Mouse (Mus musculus): ENCODE data around the gene Ccl11.

Ccl11 gene

GRCm38 (mm10) chr11:82053849-82054248 is 3.8 kb upstream of the Ccl11 start:
- no peak for DNase-seq (ENCODE audit: low spot score in 2 of 2)

- no peak for DNase-seq (ENCODE audit: low spot score in 2 of 2)
These were observed 4.6 kb downstream of the Ccl11 start for GRCm38 (mm10) chr11:82062226-82062625.

GRCm38 (mm10) chr11:82063454-82063853 is 5.8 kb downstream of the Ccl11 start:
- no peak for DNase-seq (ENCODE audit: low spot score in 2 of 2)

GRCm38 (mm10) chr11:82066953-82067571 is 9.4 kb downstream of the Ccl11 start:
- DNase-seq (ENCODE audit: low spot score in 2 of 2): no peak

GRCm38 (mm10) chr11:82071076-82071475 is 13.5 kb downstream of the Ccl11 start:
- DNase-seq (ENCODE audit: low spot score in 2 of 2): no peak

- DNase-seq (ENCODE audit: low spot score in 2 of 2): no peak
These were observed 14.8 kb downstream of the Ccl11 start for GRCm38 (mm10) chr11:82072374-82072773.

- DNase-seq (ENCODE audit: low spot score in 2 of 2): no peak
These were observed 15.4 kb downstream of the Ccl11 start for GRCm38 (mm10) chr11:82072984-82073383.

- DNase-seq (ENCODE audit: low spot score in 2 of 2): no peak
These were observed 16.1 kb downstream of the Ccl11 start for GRCm38 (mm10) chr11:82073686-82074085.

- DNase-seq (ENCODE audit: low spot score in 2 of 2): no peak
These were observed 19.4 kb downstream of the Ccl11 start for GRCm38 (mm10) chr11:82077031-82077430.

GRCm38 (mm10) chr11:82078136-82078730 is 20.6 kb downstream of the Ccl11 start:
- no peak for DNase-seq (ENCODE audit: low spot score in 2 of 2)

- DNase-seq (ENCODE audit: low spot score in 2 of 2): no peak
These were observed 23.2 kb downstream of the Ccl11 start for GRCm38 (mm10) chr11:82080865-82081264.

- DNase-seq (ENCODE audit: low spot score in 2 of 2): no peak
These were observed 26.7 kb downstream of the Ccl11 start for GRCm38 (mm10) chr11:82084360-82084759.

- DNase-seq (ENCODE audit: low spot score in 2 of 2): no peak
These were observed 42.1 kb downstream of the Ccl11 start for GRCm38 (mm10) chr11:82099511-82100323.

GRCm38 (mm10) chr11:82101087-82101486 is 43.5 kb downstream of the Ccl11 start:
- no peak for DNase-seq (ENCODE audit: low spot score in 2 of 2)

GRCm38 (mm10) chr11:82101529-82101928 is 43.9 kb downstream of the Ccl11 start, which contains the start of gene Ccl12:
Gene Ccl12 (plus strand): TSS chr11:82101845.
- DNase-seq (ENCODE audit: low spot score in 2 of 2): no peak

GRCm38 (mm10) chr11:82109611-82110010 is 52.0 kb downstream of the Ccl11 start:
- DNase-seq (ENCODE audit: low spot score in 2 of 2): no peak

- no peak for DNase-seq (ENCODE audit: low spot score in 2 of 2)
These were observed 53.0 kb downstream of the Ccl11 start for GRCm38 (mm10) chr11:82110372-82111248.

All from spleen, postnatal 14 days (tissue).